Mouse (Mus musculus) macrophage (primary cell): ENCODE measurements around the gene Kif15. TPM values are rescaled to one million over a fixed set of nuclear protein-coding genes. Genes with fewer than 3 reads are reported as not detected.

Experiments used
- H3K27ac ChIP-seq: fragments of 350-480 bp; formaldehyde crosslinking; 2 replicates; pipeline ENCODE4 v1.9.0; 2021
- H3K36me3 ChIP-seq: fragments of 350-480 bp; formaldehyde crosslinking; 2 replicates; pipeline ENCODE4 v1.9.0; 2021; ENCODE audit errors: inconsistent target
- H3K4me3 ChIP-seq: fragments of 350-480 bp; formaldehyde crosslinking; 2 replicates; pipeline ENCODE4 v1.9.0; 2021; ENCODE audit errors: inconsistent target
- H3K79me2 ChIP-seq: fragments of 350-480 bp; formaldehyde crosslinking; 2 replicates; pipeline ENCODE4 v1.9.0; 2021; ENCODE audit errors: inconsistent target
- WGBS: methylation state at CpG from one replicate; pipeline ENCODE4 v1.1.7; 2026; ENCODE audit warnings: inconsistent platforms; ENCODE audit not compliant: missing documents; 5-methylcytosine and 5-hydroxymethylcytosine counted together
- polyA plus RNA-seq: library from polyadenylated mRNA; stranded (reverse); fragments of 250-400 nt; gene quantifications from 3 replicates; pipeline ENCODE4 v1.2.4, GENCODE M21; 2018; ENCODE audit warnings: inconsistent platforms
- total RNA-seq, 78 experiments: library from RNA; depleted of rRNA; stranded (reverse); fragments of 250-400 nt; gene quantifications; 1 replicate in 9 of 78; 2 replicates in 24 of 78; 3 replicates in 43 of 78; 4 replicates in 2 of 78; pipeline ENCODE4 v1.2.4; 2018; ENCODE audit warnings: inconsistent platforms in 56 of 78

The Kif15 gene
- 10 to 100 TPM in 22 of 26 experiments, 1 to 10 TPM in 4; 5.9 to 88.9 (median 25.7) TPM for total RNA-seq (2018; cell fraction: chromatin; rRNA removed)
- 1 to 10 TPM in 25 of 26 experiments, under 1 TPM in 1; 0.98 to 4.1 (median 2.2) TPM for total RNA-seq (2018; cell fraction: cytosol; rRNA removed)
- 10 to 100 TPM in 12 of 26 experiments, 1 to 10 TPM in 14; 2.3 to 57.1 (median 9.6) TPM for total RNA-seq (2018; cell fraction: nucleus; rRNA removed)
- polyA plus RNA-seq = 1.4 to 6.7 TPM (median 5.5 TPM) in 3 replicates

DNA sequence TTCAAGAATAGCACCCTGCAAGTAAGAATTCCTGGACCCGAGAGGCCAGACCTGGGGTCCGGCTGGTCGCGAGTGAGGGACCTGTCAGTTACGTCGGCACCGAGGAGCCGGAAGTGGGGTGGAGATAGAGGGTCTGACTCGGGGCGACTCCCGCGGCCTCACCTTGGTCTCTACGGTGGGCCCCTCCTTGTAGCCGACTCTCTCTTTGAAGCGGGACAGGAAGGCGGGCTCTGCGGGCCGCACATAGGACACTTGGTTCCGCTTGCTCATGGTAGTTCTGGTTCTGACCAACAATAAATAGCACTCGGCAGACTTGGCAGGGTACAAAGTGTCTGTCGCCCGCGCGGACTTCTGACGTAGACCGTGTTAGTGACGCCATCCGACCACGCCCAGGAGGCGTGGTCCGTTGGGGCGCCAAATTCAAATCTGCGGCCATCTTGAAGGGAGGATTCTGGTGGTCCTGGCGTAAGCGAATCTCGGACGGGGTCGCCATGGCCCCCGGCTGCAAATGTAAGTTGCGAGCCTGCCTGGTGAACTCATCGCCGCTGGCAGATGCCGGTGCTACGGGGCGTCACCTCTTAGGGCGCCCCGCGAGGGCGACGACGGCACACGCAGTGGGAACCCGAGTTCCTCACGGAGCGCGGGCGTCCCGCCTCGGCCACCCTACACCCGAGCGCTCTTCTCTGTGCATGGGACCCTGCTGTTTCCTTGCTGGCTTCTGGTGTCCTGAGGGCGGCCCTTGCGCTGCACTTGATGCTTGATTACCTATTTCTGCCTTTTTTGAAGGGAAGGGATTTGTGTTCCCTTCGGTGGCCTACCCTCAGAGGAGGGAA lies at the start of gene Kif15, which contains the start of gene 1110059G10Rik:
Gene Kif15, plus strand, starts transcription at position 404 of the 833 bp plus-strand sequence.
Gene 1110059G10Rik, minus strand, starts transcription at position 358 of the 833 bp plus-strand sequence.
- under 1% methylated on average over 64 of the region's 64 CpGs for WGBS
- Histone ChIP-seq H3K4me3 (peak within 1 kb of the TSS; percentile 94), H3K27ac (peak within 1 kb of the TSS; percentile 75), H3K36me3 (peaks cover 15% of the 10 kb centered on the region; the same call in 1 of the 2 replicates), H3K79me2 (peaks cover 73% of the 10 kb centered on the region)

DNA sequence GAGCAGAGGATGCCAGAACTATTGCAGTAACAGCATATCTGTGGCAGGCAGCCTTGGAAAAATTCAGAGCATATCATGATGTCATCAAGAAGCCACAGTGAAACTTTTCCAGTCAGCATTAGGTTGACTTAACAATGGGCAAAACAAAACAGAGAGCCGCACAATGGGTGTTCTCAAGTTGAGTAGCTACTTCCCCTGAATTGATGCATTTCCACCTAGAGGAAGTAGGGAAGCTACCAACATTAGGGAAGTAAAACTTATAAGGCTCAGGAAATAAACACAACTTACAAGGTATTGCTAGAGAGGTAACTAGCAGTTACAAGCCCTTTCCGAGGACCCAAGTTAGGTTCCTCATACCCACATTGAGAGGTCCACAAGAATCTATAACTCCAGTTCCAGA lies 49.8 kb upstream of the Kif15 start:
- no peaks in the 10 kb centered on the region for H3K79me2 ChIP-seq
- no peak overlapping the region for H3K4me3 ChIP-seq
- H3K27ac ChIP-seq = no peak overlapping the region
- no peaks in the 10 kb centered on the region for H3K36me3 ChIP-seq
- 66% methylated on average over 2 of the region's 2 CpGs for WGBS

DNA sequence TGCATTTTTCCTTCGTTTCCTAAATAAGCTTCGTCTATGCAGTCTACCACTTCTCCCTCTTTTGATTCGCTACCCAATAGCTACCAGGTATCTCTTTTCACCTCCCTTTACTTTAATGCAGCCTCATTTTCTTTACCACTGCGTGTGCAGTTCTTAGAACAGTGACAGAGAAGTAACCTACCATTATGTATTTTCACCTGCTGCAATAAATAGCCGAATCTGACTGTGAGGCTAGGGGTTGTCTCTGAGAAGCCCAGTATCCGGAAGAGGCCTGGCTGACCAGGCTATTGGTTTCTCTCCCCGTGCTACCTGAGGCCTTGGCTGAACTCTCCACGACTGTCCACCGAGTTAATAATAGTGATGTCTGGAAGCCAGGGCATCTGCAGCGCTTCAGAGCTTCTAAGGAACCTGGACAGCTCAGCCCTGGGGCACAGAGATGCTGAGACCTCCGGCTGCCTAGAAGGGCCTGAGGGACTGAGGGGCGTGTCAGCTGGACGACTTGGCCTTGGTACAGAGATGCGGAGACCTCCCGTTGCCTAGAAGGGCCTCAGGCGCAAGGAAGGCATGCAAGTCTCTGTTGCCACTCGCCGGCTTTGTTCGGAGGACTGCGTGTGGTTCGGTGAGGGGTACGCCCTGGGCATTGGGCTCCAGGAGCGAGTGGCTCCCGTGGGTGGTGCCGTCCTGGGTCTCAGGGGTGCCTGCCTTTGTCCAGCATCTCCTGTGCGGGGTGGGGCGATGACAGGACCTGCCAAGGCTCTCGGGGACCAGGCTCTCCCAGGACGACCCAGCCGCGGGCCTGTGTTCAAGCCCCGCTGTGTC lies 47.9 kb upstream of the Kif15 start:
- no peaks in the 10 kb centered on the region for H3K36me3 ChIP-seq
- H3K27ac ChIP-seq = no peak overlapping the region
- H3K79me2 ChIP-seq = no peaks in the 10 kb centered on the region
- 25% methylated on average over 32 of the region's 32 CpGs for WGBS
- H3K4me3 ChIP-seq = no peak overlapping the region

GRCm38 (mm10) chr9:122922436-122922835 lies 28.4 kb upstream of the Kif15 start:
- H3K4me3 ChIP-seq = no peak overlapping the region

GRCm38 (mm10) chr9:122922936-122923381 lies 27.9 kb upstream of the Kif15 start, which contains the start of gene Zfp105:
Gene Zfp105 (plus strand): TSS chr9:122923072.
- H3K27ac ChIP-seq = no peak within 1 kb of the TSS
- no peak within 1 kb of the TSS for H3K4me3 ChIP-seq
- H3K36me3 ChIP-seq = no peaks in the 10 kb centered on the region
- 9% methylated on average over 43 of the region's 43 CpGs for WGBS
- H3K79me2 ChIP-seq = no peaks in the 10 kb centered on the region

More at GRCm38 (mm10) chr9:122922436-122922835, 28.4 kb upstream of the Kif15 start:
- 60% methylated on average over 3 of the region's 3 CpGs for WGBS
- H3K36me3 ChIP-seq = no peaks in the 10 kb centered on the region
- H3K79me2 ChIP-seq = no peaks in the 10 kb centered on the region
- H3K27ac ChIP-seq = no peak overlapping the region

DNA sequence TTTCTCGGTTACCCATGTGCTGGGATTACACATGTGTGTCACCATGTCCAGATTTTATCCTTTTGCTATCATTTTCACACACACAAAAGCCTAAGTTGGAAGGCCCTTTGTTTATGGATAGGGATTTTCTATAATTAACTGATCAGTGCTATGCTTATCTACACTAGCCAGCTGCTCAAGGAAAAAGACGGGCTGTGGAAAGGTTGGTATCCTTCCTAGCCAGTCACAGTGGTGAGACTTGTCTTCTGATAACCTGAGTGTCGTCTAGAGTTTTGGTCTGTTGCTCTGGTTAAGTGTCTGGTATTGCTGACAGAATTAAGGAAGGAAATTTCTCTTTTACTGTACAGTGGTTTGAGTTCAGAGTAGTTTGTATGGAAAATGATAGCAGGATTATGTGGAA lies 21.9 kb upstream of the Kif15 start:
- WGBS = 91% methylated on average over 3 of the region's 3 CpGs
- H3K79me2 ChIP-seq = no peaks in the 10 kb centered on the region
- no peaks in the 10 kb centered on the region for H3K36me3 ChIP-seq
- no peak overlapping the region for H3K4me3 ChIP-seq
- H3K27ac ChIP-seq = no peak overlapping the region

GRCm38 (mm10) chr9:122998406-122999192 lies 47.8 kb downstream of the Kif15 start:
- no peaks in the 10 kb centered on the region for H3K79me2 ChIP-seq
- no peak overlapping the region for H3K4me3 ChIP-seq
- 44% methylated on average over 10 of the region's 10 CpGs for WGBS
- H3K36me3 ChIP-seq = no peaks in the 10 kb centered on the region
- no peak overlapping the region for H3K27ac ChIP-seq

DNA sequence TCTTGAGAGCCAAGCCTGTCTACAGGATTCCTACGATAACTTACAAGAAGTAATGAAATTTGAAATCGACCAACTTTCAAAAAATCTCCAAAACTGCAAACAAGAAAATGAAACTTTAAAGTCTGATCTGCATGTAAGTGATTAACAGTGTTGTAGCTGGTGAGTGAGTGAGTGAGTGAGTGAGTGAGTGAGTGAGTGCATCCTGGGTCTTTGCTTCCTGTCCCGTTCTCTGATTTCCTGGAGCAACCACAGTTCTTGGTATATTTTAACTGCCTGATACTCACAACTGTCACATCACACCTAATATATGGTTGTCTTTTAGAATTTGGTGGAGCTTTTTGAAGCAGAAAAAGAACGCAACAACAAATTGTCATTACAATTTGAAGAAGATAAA lies 48.3 kb downstream of the Kif15 start:
- Histone ChIP-seq H3K79me2 (no peaks in the 10 kb centered on the region), H3K27ac (no peak overlapping the region), H3K36me3 (no peaks in the 10 kb centered on the region), H3K4me3 (no peak overlapping the region)
- 53% methylated on average over 4 of the region's 4 CpGs for WGBS

- WGBS = no CpG with 5 or more reads among the region's 2 CpGs
- no peak overlapping the region for H3K4me3 ChIP-seq
- no peaks in the 10 kb centered on the region for H3K36me3 ChIP-seq
- no peaks in the 10 kb centered on the region for H3K79me2 ChIP-seq
- no peak overlapping the region for H3K27ac ChIP-seq
Observed at GRCm38 (mm10) chr9:123004718-123005117, 53.9 kb downstream of the Kif15 start.

- Histone ChIP-seq H3K27ac (no peak overlapping the region), H3K36me3 (no peaks in the 10 kb centered on the region), H3K4me3 (no peak overlapping the region), H3K79me2 (no peaks in the 10 kb centered on the region)
- WGBS = 86% methylated on average over 6 of the region's 6 CpGs
Observed at GRCm38 (mm10) chr9:123006071-123006470, 55.2 kb downstream of the Kif15 start.

DNA sequence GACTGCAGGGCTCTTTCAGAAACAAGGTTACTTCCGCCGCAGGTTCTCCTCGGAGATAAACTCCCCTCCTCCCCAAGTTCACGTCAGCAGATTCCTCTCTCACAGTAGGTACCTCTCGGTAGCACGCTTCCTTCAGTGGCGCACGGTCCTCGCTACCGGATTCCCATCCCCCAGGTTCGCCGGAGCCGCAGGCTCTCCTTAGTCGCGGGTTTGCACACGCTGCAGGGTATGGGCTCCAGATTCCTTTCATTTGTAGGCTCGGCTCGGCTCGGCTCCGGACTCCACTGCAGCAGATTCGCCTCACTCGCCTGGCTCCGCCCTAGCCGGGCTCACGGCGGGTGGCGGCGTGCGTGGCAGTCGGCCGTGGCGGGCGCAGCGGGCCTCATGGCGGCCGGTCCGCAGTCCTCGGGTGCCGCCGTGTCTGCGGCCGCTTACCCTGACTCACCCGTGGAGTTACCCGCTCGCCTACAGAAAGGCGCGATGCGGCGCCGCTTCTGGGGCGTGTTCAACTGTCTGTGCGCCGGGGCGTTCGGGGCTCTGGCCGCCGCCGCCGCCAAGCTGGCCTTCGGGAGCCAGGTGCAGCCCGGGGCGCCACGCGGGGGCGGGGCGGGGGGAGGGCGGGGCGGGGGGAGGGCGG lies 70.3 kb downstream of the Kif15 start, which contains the start of gene Tmem42:
Gene Tmem42, plus strand, starts transcription at position 332 of the 637 bp plus-strand sequence.
- under 1% methylated on average over 41 of the region's 69 CpGs for WGBS
- Histone ChIP-seq H3K79me2 (no peaks in the 10 kb centered on the region), H3K36me3 (no peaks in the 10 kb centered on the region), H3K27ac (peak within 1 kb of the TSS; percentile 54), H3K4me3 (peak within 1 kb of the TSS; percentile 76)

DNA sequence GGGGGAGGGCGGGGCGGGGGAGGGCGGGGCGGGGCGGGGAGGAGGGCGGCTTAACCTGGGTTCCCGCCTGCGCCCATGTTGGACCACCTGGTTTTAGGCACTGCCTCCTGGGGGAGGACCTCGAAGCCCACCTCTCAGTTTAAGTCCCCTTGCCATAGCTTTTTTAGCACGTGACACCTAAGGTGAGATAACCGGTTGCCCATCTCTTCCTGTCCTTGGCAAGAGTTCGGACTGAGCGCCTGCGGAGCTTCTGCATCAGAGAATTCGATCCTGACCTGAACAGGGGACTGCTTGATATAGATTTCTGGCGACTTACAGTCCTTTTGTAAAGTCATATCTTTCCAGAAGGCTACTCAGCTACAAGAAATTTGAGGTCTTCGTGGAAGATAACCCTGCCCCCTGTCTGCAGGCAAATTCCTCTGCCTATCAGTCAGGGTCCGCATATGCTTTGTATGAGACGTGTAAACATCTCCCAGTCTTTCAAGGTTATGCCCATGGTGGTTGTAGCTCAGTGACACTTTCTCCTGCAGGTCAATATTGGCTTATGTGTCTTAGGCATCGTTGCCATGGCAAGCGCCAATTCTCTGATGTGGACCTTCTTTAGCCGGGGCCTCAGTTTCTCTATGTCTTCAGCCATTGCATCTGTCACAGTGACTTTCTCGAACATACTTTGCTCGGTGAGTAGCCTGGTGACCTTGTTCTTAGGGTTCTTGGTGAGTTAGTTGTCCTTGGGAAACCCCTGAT lies 71.0 kb downstream of the Kif15 start:
- 45% methylated on average over 18 of the region's 24 CpGs for WGBS
- H3K4me3 ChIP-seq = peak overlapping the region; percentile 20; the same call in 1 of the 2 replicates
- H3K27ac ChIP-seq = no peak overlapping the region
- H3K79me2 ChIP-seq = no peaks in the 10 kb centered on the region
- no peaks in the 10 kb centered on the region for H3K36me3 ChIP-seq

- WGBS = 79% methylated on average over 2 of the region's 2 CpGs
- Histone ChIP-seq H3K36me3 (no peaks in the 10 kb centered on the region), H3K79me2 (no peaks in the 10 kb centered on the region), H3K4me3 (no peak overlapping the region), H3K27ac (no peak overlapping the region)
Observed at GRCm38 (mm10) chr9:123024201-123024600, 73.4 kb downstream of the Kif15 start.
